Mouse (Mus musculus): ENCODE measurements at regions not wholly inside any gene's neighbourhood (a gene's known extent, or its start where the extent isn't known, plus 50 kb on each side); places are given as distances from the start of the nearest gene placed in this dataset.
A peak's percentile ranks its signal among the peaks of the same experiment; 100 is the strongest.

DNA sequence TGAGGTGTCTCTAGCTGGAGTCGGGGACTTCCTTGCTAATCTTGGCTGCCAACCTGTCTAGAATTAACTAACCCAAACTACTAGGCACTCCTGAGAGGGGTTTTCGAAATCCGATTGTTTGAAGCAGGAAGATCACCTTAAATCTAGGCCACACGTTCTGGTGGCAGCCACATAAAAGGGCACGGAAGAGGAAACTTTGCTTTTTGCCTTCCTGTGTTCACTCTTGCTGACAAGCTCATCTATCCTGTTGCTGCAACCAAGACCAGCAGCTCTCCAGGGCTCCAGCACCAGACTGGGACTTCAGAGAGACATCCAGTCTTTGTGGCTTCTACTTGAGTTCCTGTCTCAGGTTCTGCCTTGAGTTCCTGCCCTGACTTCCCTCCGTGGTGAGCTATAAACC, 75.5 kb downstream of the 1700001O22Rik start:
- TF ChIP-seq POLR2A (IDR thresholded peaks at IDR 0.05; ENCODE audit: borderline replicate concordance, insufficient read depth, low read length): no peak
- TF ChIP-seq CTCF (IDR thresholded peaks at IDR 0.05; ENCODE audit: borderline replicate concordance, insufficient read depth, low read depth, low read length): no peak
- Histone ChIP-seq H3K27me3 (ENCODE audit: control insufficient read depth, insufficient read depth, low read length) (no peaks in the 10 kb centered on the region), H3K4me3 (replicated peaks; ENCODE audit: insufficient read depth, low read depth, low read length) (no peak overlapping the region), H3K27ac (ENCODE audit: insufficient read depth, low read length) (no peak overlapping the region), H3K4me1 (ENCODE audit: control insufficient read depth, insufficient read depth, low read length) (peaks cover 19% of the 10 kb centered on the region)
- no peak for DNase-seq
- 89% methylated on average over 6 of the region's 6 CpGs for WGBS

DNA sequence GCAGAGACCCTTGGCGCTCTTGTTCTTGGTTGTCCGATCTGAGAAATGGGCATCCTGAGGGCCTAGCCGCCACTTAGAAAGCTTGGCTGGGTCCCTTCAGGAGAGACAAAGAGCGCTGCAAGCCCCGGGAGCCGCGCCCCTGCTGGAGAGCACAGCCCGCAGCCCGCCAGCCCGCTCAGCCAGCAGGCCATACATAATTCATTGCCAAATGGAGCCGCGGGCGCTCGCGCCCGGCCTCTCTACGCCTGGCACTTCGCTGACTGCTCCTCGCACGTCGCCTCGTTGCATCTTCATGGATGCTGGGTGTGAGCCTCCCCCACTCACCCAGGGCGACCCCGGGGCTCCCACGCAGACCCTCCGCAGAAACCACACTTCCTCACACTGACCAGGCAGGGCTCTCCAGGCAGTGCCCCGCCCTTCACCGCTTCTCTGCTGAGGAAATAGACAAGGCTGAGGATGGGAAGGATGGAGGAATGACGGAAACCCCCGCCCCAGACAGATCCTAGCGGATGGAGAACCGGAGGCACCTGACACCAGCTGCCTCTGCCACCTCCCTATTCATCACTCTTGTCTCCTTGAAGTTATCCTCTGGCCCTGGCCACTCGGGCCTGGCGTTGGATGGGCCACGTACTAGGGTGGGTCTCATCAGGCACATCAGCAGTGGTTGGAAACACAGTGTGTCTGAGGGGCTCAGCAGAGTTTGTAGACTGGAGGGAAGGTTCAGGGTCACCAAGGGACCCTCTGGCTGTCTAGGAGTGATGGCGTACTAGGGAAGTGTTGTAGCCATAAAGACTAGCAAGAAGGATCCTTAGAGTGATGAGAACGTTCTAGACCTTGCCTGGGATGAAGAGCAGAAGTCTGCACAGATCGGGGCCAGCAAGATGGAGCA, 77.6 kb downstream of the 1700001O22Rik start:
- peak in 1 of 2 experiments; percentile 59 for DNase-seq
- Histone ChIP-seq H3K27me3 (ENCODE audit: control insufficient read depth, insufficient read depth, low read length) (no peaks in the 10 kb centered on the region), H3K4me1 (ENCODE audit: control insufficient read depth, insufficient read depth, low read length) (peaks cover 35% of the 10 kb centered on the region), H3K27ac (ENCODE audit: insufficient read depth, low read length) (no peak overlapping the region), H3K4me3 (replicated peaks; ENCODE audit: insufficient read depth, low read depth, low read length) (peak overlapping the region; percentile 38)
- 24% methylated on average over 38 of the region's 38 CpGs for WGBS
- no peak for TF ChIP-seq POLR2A (IDR thresholded peaks at IDR 0.05; ENCODE audit: borderline replicate concordance, insufficient read depth, low read length)
- no peak for TF ChIP-seq CTCF (IDR thresholded peaks at IDR 0.05; ENCODE audit: borderline replicate concordance, insufficient read depth, low read depth, low read length)

DNA sequence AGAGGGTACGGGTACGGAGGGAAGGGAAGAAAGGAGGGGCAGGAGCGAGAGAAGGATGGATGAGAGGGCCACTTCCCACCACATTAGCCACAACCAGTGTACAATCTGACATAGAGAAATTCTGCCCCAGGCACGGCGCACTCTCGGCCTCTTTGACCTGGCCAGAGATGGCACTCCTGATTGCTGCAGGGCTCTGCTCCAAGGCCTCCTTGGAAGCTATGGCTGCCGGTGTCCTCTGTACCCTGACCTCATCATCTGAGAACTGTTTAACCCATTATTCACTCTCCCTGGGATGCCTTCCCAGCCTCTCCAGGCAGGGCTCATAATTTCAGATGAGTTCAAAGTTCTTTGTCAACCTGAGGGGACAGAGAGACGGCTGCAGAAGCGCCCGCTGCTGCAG, 78.3 kb downstream of the 1700001O22Rik start:
- Histone ChIP-seq H3K4me3 (replicated peaks; ENCODE audit: insufficient read depth, low read depth, low read length) (no peak overlapping the region), H3K4me1 (ENCODE audit: control insufficient read depth, insufficient read depth, low read length) (peaks cover 41% of the 10 kb centered on the region), H3K27me3 (ENCODE audit: control insufficient read depth, insufficient read depth, low read length) (no peaks in the 10 kb centered on the region), H3K27ac (ENCODE audit: insufficient read depth, low read length) (no peak overlapping the region)
- TF ChIP-seq CTCF (IDR thresholded peaks at IDR 0.05; ENCODE audit: borderline replicate concordance, insufficient read depth, low read depth, low read length) (no peak), POLR2A (IDR thresholded peaks at IDR 0.05; ENCODE audit: borderline replicate concordance, insufficient read depth, low read length) (no peak)
- WGBS: 51% methylated on average over 10 of the region's 10 CpGs
- no peak for DNase-seq

DNA sequence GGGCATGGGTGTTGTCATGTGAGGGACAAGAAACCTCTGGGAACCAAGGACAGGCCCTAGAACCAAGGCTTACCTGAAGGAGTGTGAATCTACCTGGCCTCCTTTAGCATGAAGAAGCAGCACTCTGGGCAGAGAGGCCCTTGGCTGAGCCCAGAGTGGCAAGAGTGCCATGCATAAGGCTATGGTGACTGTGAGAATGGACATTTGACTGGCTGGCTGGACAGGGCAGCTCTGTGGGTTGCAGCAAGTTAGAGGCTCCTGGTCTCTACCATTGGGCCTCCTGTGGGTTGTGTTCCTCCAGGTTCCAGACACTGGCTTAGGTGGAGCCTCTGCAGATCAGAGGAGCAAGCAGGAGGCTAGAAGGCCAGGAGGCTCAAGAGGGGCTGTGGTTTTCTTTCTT, 78.9 kb downstream of the 1700001O22Rik start:
- H3K4me1 ChIP-seq (ENCODE audit: control insufficient read depth, insufficient read depth, low read length): peaks cover 47% of the 10 kb centered on the region
- peak in 1 of 2 experiments; percentile 30 for DNase-seq
- TF ChIP-seq POLR2A (IDR thresholded peaks at IDR 0.05; ENCODE audit: borderline replicate concordance, insufficient read depth, low read length) (no peak), CTCF (IDR thresholded peaks at IDR 0.05; ENCODE audit: borderline replicate concordance, insufficient read depth, low read depth, low read length) (no peak)
- no peak overlapping the region for H3K27ac ChIP-seq (ENCODE audit: insufficient read depth, low read length)
- no peak overlapping the region for H3K4me3 ChIP-seq (replicated peaks; ENCODE audit: insufficient read depth, low read depth, low read length)
- H3K27me3 ChIP-seq (ENCODE audit: control insufficient read depth, insufficient read depth, low read length): no peaks in the 10 kb centered on the region

DNA sequence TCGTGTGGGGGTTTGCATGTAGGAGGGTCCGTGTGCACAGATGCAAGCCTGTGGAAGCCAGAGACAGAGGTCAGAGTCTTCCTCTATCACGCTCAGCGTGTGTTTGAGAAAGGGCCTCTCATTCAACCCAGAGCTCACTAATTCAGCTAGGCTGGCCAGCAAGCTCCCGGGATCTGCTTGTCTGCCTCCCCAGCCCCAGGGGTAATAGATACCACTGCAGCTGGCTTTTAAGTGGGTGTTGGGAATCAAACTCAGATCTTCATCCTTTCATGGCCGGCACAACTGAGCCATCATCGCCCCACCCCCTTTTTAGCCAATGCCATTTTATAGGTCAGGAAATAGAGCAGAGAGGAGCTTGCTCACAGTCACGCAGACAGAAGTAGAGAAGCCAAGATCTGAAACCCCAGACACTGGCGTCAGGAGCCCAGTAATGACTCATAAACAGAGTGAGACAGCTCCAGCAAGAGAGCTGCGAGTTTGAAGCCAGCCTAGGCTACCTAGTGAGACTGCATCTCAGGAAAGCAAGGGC, 80.3 kb downstream of the 1700001O22Rik start:
- 51% methylated on average over 10 of the region's 10 CpGs for WGBS
- Histone ChIP-seq H3K27ac (ENCODE audit: insufficient read depth, low read length) (no peak overlapping the region), H3K4me3 (replicated peaks; ENCODE audit: insufficient read depth, low read depth, low read length) (no peak overlapping the region), H3K27me3 (ENCODE audit: control insufficient read depth, insufficient read depth, low read length) (no peaks in the 10 kb centered on the region), H3K4me1 (ENCODE audit: control insufficient read depth, insufficient read depth, low read length) (peaks cover 55% of the 10 kb centered on the region)
- TF ChIP-seq CTCF (IDR thresholded peaks at IDR 0.05; ENCODE audit: borderline replicate concordance, insufficient read depth, low read depth, low read length): no peak
- TF ChIP-seq POLR2A (IDR thresholded peaks at IDR 0.05; ENCODE audit: borderline replicate concordance, insufficient read depth, low read length): no peak
- DNase-seq: peak; percentile 44 to 66

DNA sequence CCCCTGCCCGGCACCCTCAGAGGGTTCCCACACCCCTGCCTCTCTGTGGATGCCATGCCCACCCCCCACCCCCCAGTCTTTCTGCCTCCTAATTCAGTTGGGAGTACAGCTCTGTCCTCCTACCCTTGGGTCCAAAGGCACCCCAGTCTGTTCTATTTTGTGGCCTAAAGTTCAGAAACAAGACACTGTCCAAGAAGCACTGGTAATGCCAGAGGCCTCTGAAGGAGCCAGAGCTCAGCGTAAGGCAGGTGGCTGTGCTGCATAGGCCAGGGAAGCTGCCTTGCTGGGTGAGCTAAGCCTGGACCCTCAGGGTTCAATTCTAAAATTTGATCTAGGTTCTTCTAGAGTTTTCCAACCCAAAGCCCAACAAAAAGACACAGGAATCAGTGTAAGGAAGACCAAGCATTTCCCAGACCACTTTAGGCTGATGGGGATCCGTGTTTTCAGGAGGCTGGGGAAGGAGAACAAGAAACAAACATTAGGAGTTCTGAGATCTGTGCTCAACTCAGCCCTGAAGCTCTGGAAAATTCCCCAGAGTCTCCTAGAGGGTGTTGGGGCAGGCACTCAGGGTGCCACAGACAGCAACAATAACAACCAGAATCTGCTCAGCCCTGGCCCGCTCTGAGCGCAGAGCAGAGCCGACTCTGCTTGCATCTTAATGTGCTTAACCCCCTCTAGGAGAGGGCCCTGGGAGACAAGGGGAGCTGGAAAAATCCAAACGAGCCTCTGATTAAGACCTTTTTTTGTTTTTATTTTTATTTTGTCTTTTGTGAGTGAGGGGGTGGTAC, 81.0 kb downstream of the 1700001O22Rik start:
- peak in 1 of 2 experiments; percentile 34 for DNase-seq
- WGBS: 69% methylated on average over 7 of the region's 7 CpGs
- TF ChIP-seq POLR2A (IDR thresholded peaks at IDR 0.05; ENCODE audit: borderline replicate concordance, insufficient read depth, low read length): no peak
- no peak for TF ChIP-seq CTCF (IDR thresholded peaks at IDR 0.05; ENCODE audit: borderline replicate concordance, insufficient read depth, low read depth, low read length)

DNA sequence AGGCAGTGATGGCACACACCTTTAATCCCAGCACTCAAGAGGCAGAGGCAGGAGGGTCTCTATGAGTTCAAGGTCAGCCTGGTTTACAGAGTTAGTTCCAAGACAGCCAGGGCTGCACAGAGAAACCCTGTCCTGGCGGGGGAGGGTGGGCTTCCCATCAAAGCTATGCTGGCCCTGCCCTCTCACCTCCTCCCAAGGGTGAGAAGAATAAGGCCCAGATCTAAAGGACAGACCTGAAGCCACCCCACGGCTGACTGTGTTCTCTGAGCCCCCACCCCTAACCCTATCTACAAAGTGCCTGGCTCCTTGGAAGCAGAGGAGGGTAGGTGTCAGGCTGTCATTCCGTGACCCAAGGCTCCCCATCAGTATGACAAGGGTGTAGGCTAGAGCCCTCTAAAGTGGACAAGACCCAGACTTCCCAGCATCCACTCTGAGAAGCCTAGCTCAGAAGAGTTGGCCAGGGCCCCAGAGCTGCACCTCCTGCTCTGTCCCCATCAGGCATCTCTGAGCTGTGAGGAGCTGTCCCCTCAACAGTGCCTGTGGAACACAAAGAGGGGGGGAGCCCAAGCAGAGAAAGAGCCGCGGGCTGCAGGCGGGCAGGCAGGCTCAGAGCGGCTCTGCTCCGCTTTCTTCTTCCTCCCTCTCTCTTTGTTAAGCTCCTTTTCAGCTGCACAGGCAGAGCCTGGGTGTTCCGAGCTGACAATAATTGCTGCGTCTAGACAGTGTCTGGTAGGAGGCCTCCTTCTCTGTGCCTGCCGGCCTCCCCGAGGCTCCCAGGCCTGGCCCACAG, 81.8 kb downstream of the 1700001O22Rik start:
- Histone ChIP-seq H3K4me1 (ENCODE audit: control insufficient read depth, insufficient read depth, low read length) (peaks cover 68% of the 10 kb centered on the region), H3K27me3 (ENCODE audit: control insufficient read depth, insufficient read depth, low read length) (no peaks in the 10 kb centered on the region), H3K4me3 (replicated peaks; ENCODE audit: insufficient read depth, low read depth, low read length) (no peak overlapping the region), H3K27ac (ENCODE audit: insufficient read depth, low read length) (peak overlapping the region; percentile 70)
- DNase-seq: peak; percentile 71 to 72
- TF ChIP-seq CTCF (IDR thresholded peaks at IDR 0.05; ENCODE audit: borderline replicate concordance, insufficient read depth, low read depth, low read length) (no peak), POLR2A (IDR thresholded peaks at IDR 0.05; ENCODE audit: borderline replicate concordance, insufficient read depth, low read length) (no peak)
- WGBS: 40% methylated on average over 12 of the region's 12 CpGs

More for the DNA sequence above, 81.0 kb downstream of the 1700001O22Rik start:
- Histone ChIP-seq H3K4me1 (ENCODE audit: control insufficient read depth, insufficient read depth, low read length) (peaks cover 61% of the 10 kb centered on the region), H3K27ac (ENCODE audit: insufficient read depth, low read length) (peak overlapping the region; percentile 70; the same call in 1 of the 2 replicates), H3K27me3 (ENCODE audit: control insufficient read depth, insufficient read depth, low read length) (no peaks in the 10 kb centered on the region), H3K4me3 (replicated peaks; ENCODE audit: insufficient read depth, low read depth, low read length) (no peak overlapping the region)
